ENCODE assay signal across 23 mouse cellular contexts in the genomic region with DNA sequence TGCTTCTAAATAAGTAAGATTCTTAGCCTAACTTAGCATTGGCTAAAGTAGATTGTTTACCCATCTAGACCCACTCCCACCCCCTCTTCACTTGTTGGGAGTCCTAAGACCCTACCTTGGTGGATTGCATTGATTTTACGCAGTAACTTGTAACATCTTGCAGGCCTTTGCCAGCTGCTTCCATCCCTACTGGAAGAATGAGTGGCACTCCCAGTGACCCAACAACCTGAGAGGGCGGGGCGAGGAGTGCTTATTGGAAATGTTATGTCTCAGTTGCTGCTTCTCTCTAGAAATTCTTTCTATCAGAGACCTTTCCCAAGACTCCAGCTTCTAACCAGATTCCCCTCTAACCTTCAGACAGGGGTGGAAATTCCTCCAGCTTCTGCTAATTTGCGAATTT. TPM values are rescaled to one million over a fixed set of nuclear protein-coding genes. Genes with fewer than 3 reads are reported as not detected.
A peak's percentile ranks its signal among the peaks of the same experiment; 100 is the strongest.
DNase-seq lines count a peak whose midpoint lies in the region; ATAC-seq lines count a peak whose summit lies in the region.
"Had no signal": no experiment of that assay in that cellular context is flagged by ENCODE, and none has a peak within 500 bp of the region (broad histone marks: within the 10 kb centered on the region; RNA-seq: fewer than 3 reads in every experiment).

No protein-coding gene starts in this region.

- H3K36me3 ChIP-seq in forebrain, embryonic 13.5 days (ENCODE audit: poor library complexity, severe bottlenecking), result no peaks in the 10 kb centered on the region
- H3K36me3 ChIP-seq in forebrain, embryonic 15.5 days, result no peaks in the 10 kb centered on the region
- no peaks in the 10 kb centered on the region for H3K36me3 ChIP-seq in midbrain, embryonic 11.5 days (ENCODE audit: control insufficient read depth, insufficient read depth, low read length)
- no peaks in the 10 kb centered on the region for H3K36me3 ChIP-seq in midbrain, embryonic 13.5 days
- H3K36me3 ChIP-seq: embryonic facial prominence, embryonic 15.5 days; heart, embryonic 13.5 days; hindbrain, embryonic 12.5 days had no signal

- H3K4me2 ChIP-seq in forebrain, embryonic 13.5 days, result no peak overlapping the region
- no peak overlapping the region for H3K4me2 ChIP-seq in forebrain, embryonic 15.5 days (replicated peaks)
- no peak overlapping the region for H3K4me2 ChIP-seq in midbrain, embryonic 11.5 days
- no peak overlapping the region for H3K4me2 ChIP-seq in midbrain, embryonic 13.5 days (replicated peaks)
- H3K4me2 ChIP-seq: embryonic facial prominence, embryonic 15.5 days; heart, embryonic 13.5 days had no signal

- peaks cover 49% of the 10 kb centered on the region for H3K4me1 ChIP-seq in forebrain, embryonic 13.5 days
- peaks cover 38% of the 10 kb centered on the region for H3K4me1 ChIP-seq in forebrain, embryonic 15.5 days
- peaks cover 14% of the 10 kb centered on the region for H3K4me1 ChIP-seq in midbrain, embryonic 11.5 days (ENCODE audit: control insufficient read depth, insufficient read depth, low read length)
- peaks cover 28% of the 10 kb centered on the region for H3K4me1 ChIP-seq in midbrain, embryonic 13.5 days (replicated peaks)

- H3K27ac ChIP-seq in forebrain, embryonic 13.5 days, result no peak overlapping the region
- H3K27ac ChIP-seq in forebrain, embryonic 15.5 days (replicated peaks), result no peak overlapping the region
- no peak overlapping the region for H3K27ac ChIP-seq in midbrain, embryonic 11.5 days (ENCODE audit: low read depth, low read length)
- no peak overlapping the region for H3K27ac ChIP-seq in midbrain, embryonic 13.5 days
- H3K27ac ChIP-seq: embryonic facial prominence, embryonic 15.5 days; heart, embryonic 13.5 days; hindbrain, embryonic 12.5 days had no signal

- H3K27me3 ChIP-seq in forebrain, embryonic 13.5 days, result peaks cover 94% of the 10 kb centered on the region
- peaks cover 78% of the 10 kb centered on the region for H3K27me3 ChIP-seq in forebrain, embryonic 15.5 days
- H3K27me3 ChIP-seq in midbrain, embryonic 11.5 days (ENCODE audit: control insufficient read depth, insufficient read depth, low read length), result peaks cover 79% of the 10 kb centered on the region
- H3K27me3 ChIP-seq in midbrain, embryonic 13.5 days, result peaks cover 96% of the 10 kb centered on the region

- ATAC-seq in forebrain, embryonic 13.5 days, result 0 out of 2 replicates have a peak, but pooled peaks have one; percentile 3
- no peak for ATAC-seq in forebrain, embryonic 15.5 days (replicated peaks)
- no peak for ATAC-seq in midbrain, embryonic 11.5 days (ENCODE audit: low FRiP score)
- no peak for ATAC-seq in midbrain, embryonic 13.5 days
- ATAC-seq: CD4-positive, CD25-positive, alpha-beta regulatory T cell, adult 4 months; hindbrain, embryonic 16.5 days; Patski had no signal

- peak; percentile 13 for DNase-seq in embryo, embryonic 10.5 days (ENCODE audit: low spot score)
- no peak for DNase-seq in embryo, embryonic 10 days (ENCODE audit: low spot score)
- peak; percentile 69 for DNase-seq in midbrain, embryonic 11.5 days (ENCODE audit: low spot score, missing footprints)
- no peak for DNase-seq in frontal cortex, adult 2 months (ENCODE audit: extremely low spot score in 1 of 2, low spot score in 1 of 2)
- DNase-seq: adrenal gland, postnatal 10 days; B cell, adult 2 months; cerebellum, adult 11 months; cerebellum, adult 8-10 months; gastrocnemius, postnatal 36 days; heart, postnatal 36 days; kidney, adult 11 months had no signal

- no peak overlapping the region for H3K4me3 ChIP-seq in forebrain, embryonic 13.5 days
- H3K4me3 ChIP-seq in forebrain, embryonic 15.5 days, result no peak overlapping the region
- no peak overlapping the region for H3K4me3 ChIP-seq in midbrain, embryonic 11.5 days (ENCODE audit: low read depth, low read length)
- no peak overlapping the region for H3K4me3 ChIP-seq in midbrain, embryonic 13.5 days (replicated peaks)
- H3K4me3 ChIP-seq: embryonic facial prominence, embryonic 15.5 days; erythroblast, embryonic 14.5 days; heart, embryonic 13.5 days; hindbrain, embryonic 12.5 days had no signal

- WGBS in forebrain, embryonic 13.5 days, result 15% methylated on average over 4 of the region's 4 CpGs
- WGBS in forebrain, embryonic 15.5 days, result 18% methylated on average over 4 of the region's 4 CpGs
- WGBS in midbrain, embryonic 11.5 days, result 12% methylated on average over 4 of the region's 4 CpGs
- WGBS in midbrain, embryonic 13.5 days, result 16% methylated on average over 4 of the region's 4 CpGs

- H3K9ac ChIP-seq in forebrain, embryonic 13.5 days, result no peak overlapping the region
- no peak overlapping the region for H3K9ac ChIP-seq in forebrain, embryonic 15.5 days (replicated peaks)
- H3K9ac ChIP-seq in midbrain, embryonic 11.5 days (ENCODE audit: low read length), result no peak overlapping the region
- H3K9ac ChIP-seq in midbrain, embryonic 13.5 days (replicated peaks), result no peak overlapping the region
- H3K9ac ChIP-seq: embryonic facial prominence, embryonic 15.5 days; heart, embryonic 13.5 days; hindbrain, embryonic 12.5 days had no signal

- no peaks in the 10 kb centered on the region for H3K9me3 ChIP-seq in forebrain, embryonic 13.5 days (replicated peaks)
- no peaks in the 10 kb centered on the region for H3K9me3 ChIP-seq in forebrain, embryonic 15.5 days
- H3K9me3 ChIP-seq in midbrain, embryonic 11.5 days (ENCODE audit: control insufficient read depth, low read length), result no peaks in the 10 kb centered on the region
- no peaks in the 10 kb centered on the region for H3K9me3 ChIP-seq in midbrain, embryonic 13.5 days
- H3K9me3 ChIP-seq: embryonic facial prominence, embryonic 15.5 days; heart, embryonic 13.5 days; hindbrain, embryonic 12.5 days had no signal

RNA-seq across cellular contexts. Expression of a gene that starts 10.5 kb away (rescaled TPM):
- polyA plus RNA-seq in forebrain, embryonic 13.5 days (2015; fragmentation: Nextera tagmentation; extraction: Ambion mirVana), result 11.7 and 14.0 TPM in 2 replicates
- 7.2 and 7.5 TPM in 2 replicates for polyA plus RNA-seq in forebrain, embryonic 15.5 days (2015; fragmentation: Nextera tagmentation; extraction: Ambion mirVana)
- 1.1 and 1.8 TPM in 2 replicates for polyA plus RNA-seq in midbrain, embryonic 11.5 days (2014; fragmentation: Nextera tagmentation; extraction: Ambion mirVana)
- 0.31 and 0.94 TPM in 2 replicates for polyA plus RNA-seq in midbrain, embryonic 13.5 days (2015; fragmentation: Nextera tagmentation; extraction: Ambion mirVana)
- polyA plus RNA-seq in frontal cortex, adult 2 months (2012; rRNA removed), result 0.23 and 0.48 TPM in 2 replicates
- polyA plus RNA-seq: CD4-positive, CD25-positive, alpha-beta regulatory T cell, adult 4 months; embryonic facial prominence, embryonic 15.5 days; erythroblast, embryonic 14.5 days; heart, embryonic 13.5 days; heart, postnatal 0 days; intestine, embryonic 14.5 days; Patski had no signal

RNA-seq across cellular contexts. Expression of a gene that starts 41.3 kb away (rescaled TPM):
- 30.9 and 37.7 TPM in 2 replicates for polyA plus RNA-seq in forebrain, embryonic 13.5 days (2015; fragmentation: Nextera tagmentation; extraction: Ambion mirVana)
- 39.2 TPM in 2 replicates for polyA plus RNA-seq in forebrain, embryonic 15.5 days (2015; fragmentation: Nextera tagmentation; extraction: Ambion mirVana)
- 36.3 and 37.2 TPM in 2 replicates for polyA plus RNA-seq in midbrain, embryonic 11.5 days (2014; fragmentation: Nextera tagmentation; extraction: Ambion mirVana)
- polyA plus RNA-seq in midbrain, embryonic 13.5 days (2015; fragmentation: Nextera tagmentation; extraction: Ambion mirVana), result 28.7 and 29.1 TPM in 2 replicates
- polyA plus RNA-seq in frontal cortex, adult 2 months (2012; rRNA removed), result 17.6 and 18.6 TPM in 2 replicates

Comparison
In these comparisons a context has a peak if more than half of its experiments do, and no peak if none do; other contexts are left out.
1. DNase-seq: peak in embryo, embryonic 10.5 days (single experiment) and midbrain, embryonic 11.5 days (single experiment); none in embryo, embryonic 10 days (single experiment) and frontal cortex, adult 2 months (0 of 2).